Mouse (Mus musculus) 416B (cell line): ENCODE data around the gene Gm36864.
A peak's percentile ranks its signal among the peaks of the same experiment; 100 is the strongest.
"Not testable (repeated sequence)": the region's sequence is repeated elsewhere in the genome, so short reads cannot be mapped to it uniquely, and the experiment has no call there.

Experiments
- DNase-seq: peaks from one replicate; pipeline ENCODE4 v3.0.0; 2011; ENCODE audit warnings: low read depth

The Gm36864 gene

DNA sequence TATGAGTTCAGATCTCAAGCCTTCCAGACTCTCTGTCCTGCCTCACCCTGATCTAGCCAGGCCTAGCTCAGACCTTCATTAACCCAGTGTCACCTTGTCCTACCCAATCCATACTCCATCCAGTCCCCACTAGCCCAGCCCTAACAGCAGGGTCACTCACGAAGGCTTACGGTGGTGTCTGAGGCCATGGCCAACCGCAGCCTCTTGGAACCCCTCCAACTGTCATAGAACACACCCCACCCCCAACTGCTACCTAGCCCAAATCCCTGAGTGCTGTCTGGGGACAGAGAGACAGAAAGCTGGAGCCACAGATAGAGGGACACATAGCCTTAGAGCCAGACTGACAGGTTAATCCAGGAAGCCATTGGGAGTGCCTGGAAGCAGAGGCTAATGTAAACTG, at the start of gene Gm36864:
TSS of gene Gm36864 (plus strand) at position 269 of the 400 bp plus-strand sequence.
- DNase-seq = no peak

DNA sequence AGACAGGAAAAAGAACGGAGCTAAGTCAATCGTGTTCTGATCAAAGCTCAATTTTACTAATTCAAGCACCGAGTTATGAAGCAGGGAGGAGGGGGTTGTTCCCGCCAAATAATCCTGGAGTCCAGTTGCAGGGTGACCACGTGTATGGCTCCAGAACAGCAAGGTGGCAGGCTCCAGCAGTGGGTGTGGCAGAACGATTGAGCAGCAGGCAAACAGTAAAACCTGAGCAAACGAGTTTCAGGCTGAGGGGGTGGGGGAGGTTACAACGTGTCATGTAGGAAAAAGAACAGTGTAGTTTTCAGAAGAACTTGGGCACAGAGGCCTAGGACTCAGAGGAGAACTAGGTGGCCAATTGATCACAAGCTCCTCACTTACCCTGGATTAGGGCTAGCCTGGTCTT, 49.5 kb upstream of the Gm36864 start:
- not testable (repeated sequence) for DNase-seq

DNA sequence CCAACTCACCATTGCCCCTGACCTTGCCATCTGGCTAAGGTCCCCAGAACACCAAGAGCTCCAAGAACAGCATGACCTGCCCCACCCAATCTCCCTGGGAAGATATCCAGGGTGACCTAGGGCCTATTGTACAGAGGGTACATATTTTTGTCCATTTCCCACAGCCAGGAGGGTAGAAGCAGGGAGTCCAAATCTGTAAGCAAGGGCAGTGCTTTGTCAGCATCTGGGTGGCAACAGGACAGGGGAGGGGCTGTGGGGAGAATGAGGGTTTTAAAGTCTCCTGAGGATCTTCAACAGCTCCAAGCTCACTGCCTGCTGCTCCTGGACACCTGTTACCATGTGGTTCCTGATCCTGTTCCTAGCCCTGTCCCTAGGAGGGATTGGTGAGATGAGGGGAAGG, 48.0 kb upstream of the Gm36864 start, which contains the start of gene Klk1b24:
TSS of gene Klk1b24 (plus strand) at position 301 of the 400 bp plus-strand sequence.
- not testable (repeated sequence) for DNase-seq

DNA sequence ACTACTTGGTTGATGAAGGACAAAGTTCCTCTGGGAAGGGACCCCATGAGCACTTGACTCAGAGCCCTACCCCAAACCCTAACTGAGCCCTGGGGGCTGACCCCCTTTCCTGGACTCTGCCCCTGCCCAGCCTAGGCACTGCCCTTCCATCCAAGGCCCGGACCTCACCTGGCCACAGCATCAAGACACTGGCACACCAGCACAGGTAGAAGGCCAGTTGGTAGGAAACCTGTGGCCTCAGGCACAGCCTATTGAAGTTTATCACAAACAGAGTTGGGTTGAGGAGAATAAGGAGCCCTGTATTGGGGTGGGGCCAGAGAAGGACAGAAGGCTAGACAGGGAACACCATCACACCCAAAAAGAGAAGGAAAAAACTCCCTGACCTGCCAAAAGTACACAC, 42.5 kb upstream of the Gm36864 start:
- DNase-seq = not testable (repeated sequence)

DNA sequence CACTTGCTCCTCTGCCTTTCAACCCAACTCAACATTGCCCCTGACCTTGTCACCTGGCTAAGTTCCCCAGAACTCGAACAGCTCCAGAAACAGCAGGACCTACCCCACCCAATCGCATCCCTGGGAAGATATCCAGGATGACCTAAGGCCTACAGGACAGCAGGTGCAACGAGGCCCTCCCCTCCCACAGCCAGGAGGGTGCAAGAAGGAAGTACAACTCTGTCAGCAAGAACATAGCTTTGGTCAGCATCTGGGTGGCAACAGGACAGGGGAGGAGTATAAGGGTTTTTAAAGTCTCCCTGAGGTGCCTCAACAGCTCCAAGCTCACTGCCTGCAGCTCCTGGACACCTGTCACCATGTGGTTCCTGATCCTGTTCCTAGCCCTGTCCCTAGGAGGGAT, 38.1 kb upstream of the Gm36864 start, which contains the start of gene Klk1b3:
TSS of gene Klk1b3 (plus strand) at position 301 of the 400 bp plus-strand sequence.
- no peak for DNase-seq

DNA sequence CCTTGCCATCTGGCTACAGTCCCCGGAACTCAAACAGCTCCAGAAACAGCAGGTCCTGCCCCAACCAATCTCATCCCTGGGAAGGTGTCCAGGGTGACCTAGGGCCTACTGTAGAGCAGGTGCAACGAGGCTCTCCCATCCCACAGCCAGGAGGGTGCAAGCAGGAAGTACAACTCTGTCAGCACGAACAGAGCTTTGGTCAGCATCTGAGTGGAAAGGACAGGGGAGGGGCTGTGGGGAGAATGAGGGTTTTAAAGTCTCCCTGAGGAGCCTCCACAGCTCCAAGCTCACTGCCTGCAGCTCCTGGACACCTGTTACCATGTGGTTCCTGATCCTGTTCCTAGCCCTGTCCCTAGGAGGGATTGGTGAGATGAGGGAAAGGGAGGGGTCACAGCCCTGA, 28.8 kb upstream of the Gm36864 start, which contains the start of gene Klk1b4:
TSS of gene Klk1b4 (plus strand) at position 301 of the 400 bp plus-strand sequence.
- DNase-seq = not testable (repeated sequence)

DNA sequence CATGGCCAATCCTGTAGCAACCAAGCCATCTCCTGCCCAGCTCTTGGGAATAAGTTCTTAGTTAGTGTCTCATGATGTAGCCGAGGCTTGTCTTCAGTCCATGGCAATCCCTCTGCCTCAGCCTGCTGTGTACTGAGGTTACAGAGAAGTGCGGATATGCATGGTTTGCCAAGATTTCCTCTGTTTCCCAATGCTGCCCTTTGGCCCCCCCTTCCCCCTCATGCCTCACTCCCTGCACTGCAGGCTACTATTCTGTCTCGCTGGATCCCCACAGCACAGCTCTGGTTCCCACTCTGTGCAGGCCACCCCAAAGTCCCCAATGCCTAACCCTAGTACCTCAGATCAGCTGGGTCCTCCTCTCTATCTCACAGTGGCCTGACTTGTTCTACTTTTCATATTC, 27.7 kb upstream of the Gm36864 start:
- no peak for DNase-seq

DNA sequence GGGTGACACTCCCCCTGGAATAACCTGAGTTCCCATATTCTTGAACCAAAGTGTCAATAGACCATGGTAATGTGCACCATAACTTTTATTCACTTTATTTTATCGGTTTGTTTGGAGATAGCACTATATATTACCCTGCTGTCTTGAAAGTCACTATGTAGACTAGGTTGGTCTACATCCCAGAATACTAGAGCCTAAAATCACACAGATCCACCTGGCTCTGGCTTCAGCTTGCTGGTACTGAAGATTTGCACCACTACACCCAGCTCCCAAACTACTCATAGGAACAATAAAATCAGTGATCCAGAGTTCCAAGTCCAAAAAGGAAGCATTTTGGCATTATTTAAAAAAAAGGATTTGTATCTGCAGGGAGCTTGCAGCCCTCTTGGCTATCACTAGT, 20.3 kb upstream of the Gm36864 start, which contains the start of gene Klk1b5:
TSS of gene Klk1b5 (plus strand) at position 301 of the 400 bp plus-strand sequence.
- DNase-seq = no peak

DNA sequence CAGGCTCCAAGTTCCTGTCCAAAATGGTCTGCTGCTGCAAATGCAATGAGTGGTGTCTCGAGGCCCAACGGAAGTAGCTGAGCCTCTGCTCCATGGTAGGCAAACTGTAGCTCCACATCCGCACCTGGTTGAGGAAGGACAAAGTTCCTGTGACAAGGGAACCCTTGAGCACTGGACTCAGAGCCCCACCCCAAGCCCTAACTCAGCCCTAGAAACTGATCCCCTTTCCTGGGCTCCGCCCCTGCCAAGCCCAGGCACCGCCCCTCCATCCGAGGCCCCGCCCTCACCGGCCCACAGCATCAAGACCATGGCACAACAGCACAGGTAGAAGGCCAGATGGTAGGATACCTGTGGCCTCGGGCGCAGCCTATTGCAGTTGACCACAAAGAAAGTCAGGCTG, 14.4 kb upstream of the Gm36864 start:
- DNase-seq = not testable (repeated sequence)

DNA sequence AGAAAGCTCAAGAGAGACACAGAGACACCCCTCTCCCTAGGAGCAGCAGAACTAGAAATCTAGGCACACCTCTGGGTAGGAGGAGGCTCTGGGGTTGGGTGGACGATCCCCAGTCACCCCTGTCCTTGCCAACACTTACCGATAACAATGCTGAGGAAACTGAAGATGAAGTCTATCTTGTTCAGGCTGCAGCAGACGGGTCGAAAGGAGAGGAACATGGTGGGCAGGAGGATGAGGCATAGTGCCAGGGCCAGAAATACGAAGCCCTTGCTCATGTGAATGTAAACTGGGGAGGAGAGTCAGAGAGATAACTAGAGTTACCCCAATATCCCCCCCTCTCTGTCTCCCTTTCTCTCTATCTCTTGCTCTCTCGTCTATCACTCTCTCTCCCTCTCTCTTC, 13.6 kb upstream of the Gm36864 start:
- DNase-seq = not testable (repeated sequence)

DNA sequence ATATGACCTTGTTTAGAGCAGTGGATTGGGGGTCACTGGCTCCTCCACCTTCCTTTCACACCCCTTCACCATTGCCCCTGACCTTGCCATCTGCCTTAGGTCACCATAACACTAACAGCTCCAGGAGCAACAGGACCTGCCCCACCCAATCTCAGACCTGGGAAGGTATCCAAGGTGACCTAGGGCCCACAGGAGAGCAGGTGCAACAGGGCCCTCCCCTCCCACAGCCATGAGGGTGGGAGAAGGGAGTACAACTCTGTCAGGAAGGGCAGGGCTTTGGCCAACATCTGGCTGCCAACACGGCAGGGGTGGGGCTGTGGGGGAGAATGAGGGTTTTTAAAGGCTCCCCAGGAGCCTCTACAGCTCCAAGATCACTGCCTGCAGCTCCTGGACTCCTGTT, 10.9 kb upstream of the Gm36864 start, which contains the start of gene Klk1:
TSS of gene Klk1 (plus strand) at position 285 of the 400 bp plus-strand sequence.
- DNase-seq = no peak

DNA sequence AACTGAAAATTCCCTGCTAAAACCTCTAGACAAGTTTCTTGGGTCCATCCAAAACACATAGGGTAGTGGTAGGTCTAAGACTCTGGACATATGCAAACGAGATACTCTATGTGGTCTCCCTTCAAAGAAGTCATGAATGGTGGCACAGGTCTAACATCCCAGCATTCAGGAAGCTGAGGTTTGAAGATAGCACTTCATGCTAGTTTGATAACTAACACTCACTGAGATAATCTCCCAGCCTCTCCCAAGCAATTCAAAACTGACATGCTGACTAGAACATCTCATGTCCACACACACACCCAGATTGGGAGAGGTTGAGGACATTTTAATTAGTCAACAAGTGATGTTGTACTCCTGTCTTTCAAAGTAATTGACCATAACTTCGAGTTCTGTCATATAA, 3.9 kb downstream of the Gm36864 start:
- peak; percentile 25 for DNase-seq

DNA sequence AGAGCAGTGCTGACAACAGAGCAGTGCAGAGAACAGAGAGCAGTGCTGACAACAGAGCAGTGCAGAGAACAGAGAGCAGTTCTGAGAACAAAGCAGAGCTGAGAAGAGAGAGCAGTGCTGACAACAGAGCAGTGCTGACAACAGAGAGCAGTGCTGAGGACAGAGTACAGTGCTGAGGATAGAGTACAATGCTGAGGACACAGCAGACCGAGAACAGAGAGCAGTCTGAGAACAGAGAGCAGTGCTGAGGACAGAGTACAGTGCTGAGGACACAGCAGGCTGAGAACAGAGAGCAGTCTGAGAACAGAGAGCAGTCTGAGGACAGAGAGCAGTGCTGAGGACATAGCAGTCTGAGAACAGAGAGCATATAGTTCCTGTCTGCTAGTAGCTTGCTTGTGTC, 4.7 kb downstream of the Gm36864 start:
- DNase-seq = no peak

DNA sequence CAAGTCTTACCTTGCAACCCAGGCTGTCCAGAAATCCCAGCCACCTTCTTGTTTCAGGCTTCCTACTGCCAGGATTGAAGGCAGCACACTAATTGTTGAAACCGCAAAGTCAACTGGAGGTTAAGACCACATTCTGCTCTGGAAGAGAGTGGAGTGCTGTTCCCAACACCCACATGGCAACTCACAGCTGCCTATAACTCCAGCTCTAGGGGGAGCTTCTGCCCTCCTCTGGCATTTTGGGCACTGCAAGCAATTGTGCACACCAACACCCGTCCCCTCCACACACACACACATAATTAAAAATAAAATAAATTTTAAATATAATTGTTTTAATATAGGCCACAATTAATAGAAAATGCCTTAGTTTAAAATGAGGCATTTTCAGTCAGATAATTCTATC, 5.2 kb downstream of the Gm36864 start:
- DNase-seq = peak; percentile 11

DNA sequence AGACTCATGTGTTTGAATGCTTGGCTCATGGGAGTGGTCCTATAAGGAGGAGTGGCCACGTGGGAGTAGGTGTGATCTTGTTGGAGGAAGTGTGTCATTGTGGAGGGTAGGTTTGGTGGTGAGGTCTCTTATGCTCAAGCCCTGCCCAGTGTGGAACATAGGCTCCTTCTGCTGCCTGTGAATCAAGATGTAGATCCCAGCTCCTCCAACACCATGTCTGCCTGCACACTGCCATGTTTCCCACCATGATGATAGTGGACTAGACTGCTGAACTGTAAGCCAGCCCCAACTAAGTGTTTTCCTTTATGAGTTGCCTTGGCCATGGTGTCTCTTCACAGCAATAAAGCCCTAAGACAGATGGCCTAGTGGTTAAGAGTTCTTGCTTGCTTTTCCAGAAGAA, 8.1 kb downstream of the Gm36864 start:
- no peak for DNase-seq

DNA sequence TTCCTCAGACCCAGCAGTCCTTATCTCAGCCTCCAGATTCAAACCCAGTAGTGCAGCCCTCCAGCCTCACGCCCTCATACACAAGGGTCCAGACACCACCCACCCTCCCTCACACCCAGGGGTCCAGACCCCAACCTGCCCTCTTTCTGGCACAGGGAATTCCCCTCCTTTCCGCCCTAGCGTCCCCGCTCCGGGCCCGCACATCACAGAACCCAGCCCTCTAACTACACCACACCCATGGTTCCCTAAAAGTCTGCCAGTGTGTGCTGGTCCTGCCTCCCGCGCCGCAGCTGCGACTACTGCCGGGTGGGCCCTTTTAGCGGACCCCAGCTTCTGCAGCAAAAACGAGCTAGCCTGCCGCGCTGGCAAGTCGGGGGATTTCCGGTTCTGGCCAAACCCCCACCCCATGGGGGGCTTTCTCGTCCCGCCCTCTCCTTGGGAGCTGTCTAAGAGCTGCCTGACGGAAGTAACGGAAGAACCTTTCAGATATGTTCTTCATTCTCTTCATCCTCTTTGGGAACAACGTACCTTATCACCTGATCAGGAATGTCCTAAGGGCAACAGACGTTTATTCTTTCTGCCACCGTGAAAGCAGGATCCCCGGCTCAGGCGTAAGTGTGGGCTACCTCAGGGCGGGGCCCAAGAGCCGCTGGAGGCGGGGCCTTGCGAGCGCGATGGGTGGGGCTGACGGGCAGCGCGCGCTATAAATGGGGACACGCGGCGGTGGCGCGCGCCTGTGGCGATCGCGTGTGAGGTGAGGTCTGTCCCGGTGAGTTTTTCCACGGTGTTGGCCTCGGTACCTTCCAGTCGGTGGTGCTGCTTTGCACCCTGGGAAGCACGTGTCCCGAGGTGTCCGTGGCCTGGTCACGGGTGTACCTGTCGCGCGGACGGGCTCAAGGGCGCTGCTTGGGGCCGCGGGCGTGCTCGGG, 10.3 kb downstream of the Gm36864 start, which contains the start of the genes 1700028J19Rik and 2410002F23Rik:
TSS of gene 1700028J19Rik (minus strand) at position 641 of the 929 bp plus-strand sequence.
TSS of gene 2410002F23Rik (plus strand) at position 668 of the 929 bp plus-strand sequence.
- peak; percentile 92 for DNase-seq

DNA sequence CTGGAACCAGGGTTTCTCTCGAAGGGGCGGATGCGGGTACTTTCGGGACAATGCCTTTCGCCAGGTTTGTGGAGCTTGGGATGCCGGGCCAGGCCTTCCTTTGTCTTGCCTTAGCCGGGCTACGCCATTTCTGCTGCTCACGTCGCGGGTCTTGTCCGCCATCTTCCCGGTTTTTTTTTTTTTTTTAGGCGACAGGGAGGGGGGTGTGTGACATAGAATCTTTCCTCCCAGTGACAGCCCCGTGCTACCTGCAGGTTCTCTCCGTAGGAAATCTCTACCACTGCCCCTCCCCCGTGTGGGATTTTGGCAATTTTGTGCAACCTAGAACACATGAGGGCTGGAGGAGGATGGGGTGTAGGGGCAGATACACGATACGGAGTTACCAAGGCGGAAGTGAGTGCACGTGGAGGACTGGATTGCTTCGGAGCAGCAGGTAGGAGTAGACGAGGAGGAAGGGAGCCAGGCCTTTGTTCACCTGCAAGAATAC, 11.1 kb downstream of the Gm36864 start:
- peak; percentile 80 for DNase-seq

DNA sequence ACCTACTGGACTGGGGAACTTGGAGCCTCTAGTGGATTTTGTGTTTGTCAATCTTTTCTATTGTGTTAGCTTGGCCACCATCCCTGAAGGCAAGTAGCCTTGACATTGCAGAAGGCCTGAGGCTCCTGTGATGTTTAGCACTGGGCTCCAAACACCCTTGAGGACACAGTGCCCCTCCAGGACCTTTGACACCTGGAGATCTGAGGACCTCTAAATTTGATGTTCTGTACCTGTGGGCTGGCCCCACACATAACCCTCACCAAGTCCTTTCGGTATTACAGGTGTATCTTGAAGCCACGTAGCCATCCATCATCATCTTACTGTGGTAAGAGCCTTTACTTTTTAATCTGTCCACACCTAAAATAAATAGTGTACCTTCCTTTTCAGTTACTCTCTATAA, 12.0 kb downstream of the Gm36864 start:
- DNase-seq = no peak

DNA sequence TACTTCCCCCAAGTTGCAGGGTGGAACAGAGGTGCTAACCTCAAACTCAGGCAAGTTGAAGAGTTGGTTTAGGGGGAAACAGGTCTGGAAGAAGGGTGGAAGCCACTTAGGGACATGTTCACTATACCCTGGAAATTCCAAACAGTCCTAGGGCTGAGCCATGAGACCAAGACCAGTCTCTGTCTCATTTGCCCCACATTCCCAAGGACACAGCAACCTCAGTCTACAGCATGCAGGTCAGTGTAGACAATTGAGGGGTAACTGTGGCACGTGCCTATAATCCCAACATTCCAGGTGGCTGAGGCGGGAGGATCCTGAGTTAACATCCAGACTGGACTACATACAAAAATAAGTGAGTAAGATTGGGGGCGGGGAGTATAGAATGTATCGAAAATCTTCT, 13.3 kb downstream of the Gm36864 start:
- DNase-seq = no peak

DNA sequence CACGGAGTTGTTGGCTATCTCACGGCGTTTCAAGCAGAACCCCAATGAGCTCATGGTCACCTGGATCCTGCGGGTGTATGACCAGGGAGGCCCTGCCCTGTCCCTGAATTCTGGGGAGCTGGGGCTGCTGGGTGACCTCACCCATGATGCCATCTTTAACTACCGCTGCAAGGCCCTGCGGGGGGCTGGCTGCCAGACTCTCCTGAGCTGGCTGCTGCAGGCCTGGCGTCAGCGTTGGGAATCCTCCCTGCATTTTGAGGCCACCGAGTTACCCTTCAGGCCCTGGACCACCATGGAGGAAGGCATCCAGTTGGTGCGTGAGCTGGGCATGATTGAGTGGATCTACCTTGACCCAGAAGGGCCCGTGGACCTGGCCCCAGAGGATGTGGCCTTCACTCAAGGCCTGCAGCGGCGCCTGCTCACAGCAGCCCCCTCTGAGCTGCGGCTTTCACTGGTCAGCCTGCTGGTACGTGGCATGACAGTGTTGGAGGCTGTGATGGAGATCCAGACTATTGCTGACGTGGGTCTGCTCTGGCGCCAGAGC, 14.8 kb downstream of the Gm36864 start:
- DNase-seq = not testable (repeated sequence)

DNA sequence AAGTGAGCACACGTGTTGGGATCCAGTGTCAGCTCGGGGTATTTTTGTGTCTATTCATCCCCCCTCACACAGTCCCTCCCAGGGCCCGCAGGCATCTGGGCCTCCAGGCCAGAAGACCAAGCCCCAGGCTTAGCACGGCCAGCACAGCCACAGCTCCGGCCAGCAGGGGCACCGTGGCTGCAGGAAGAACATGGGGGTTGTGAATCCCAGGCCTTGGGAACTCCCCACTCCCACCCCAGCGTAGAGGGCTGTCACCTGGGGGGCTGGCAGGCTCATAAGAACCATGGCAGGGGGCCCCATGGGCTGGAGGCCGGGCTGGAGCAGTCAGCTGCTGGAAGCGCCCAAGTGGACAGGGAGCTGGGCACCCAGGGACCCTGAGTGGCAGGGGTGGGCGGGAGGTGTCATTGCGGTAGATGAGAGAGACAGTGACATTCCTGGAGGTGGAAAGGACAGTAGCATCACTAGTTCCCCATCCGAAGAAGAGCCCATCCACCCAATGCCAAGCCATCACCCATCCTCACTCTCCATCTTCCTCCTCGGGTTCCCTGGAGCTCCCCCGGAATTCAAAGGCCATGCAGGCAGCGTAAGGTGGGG, 17.1 kb downstream of the Gm36864 start:
- DNase-seq = no peak

DNA sequence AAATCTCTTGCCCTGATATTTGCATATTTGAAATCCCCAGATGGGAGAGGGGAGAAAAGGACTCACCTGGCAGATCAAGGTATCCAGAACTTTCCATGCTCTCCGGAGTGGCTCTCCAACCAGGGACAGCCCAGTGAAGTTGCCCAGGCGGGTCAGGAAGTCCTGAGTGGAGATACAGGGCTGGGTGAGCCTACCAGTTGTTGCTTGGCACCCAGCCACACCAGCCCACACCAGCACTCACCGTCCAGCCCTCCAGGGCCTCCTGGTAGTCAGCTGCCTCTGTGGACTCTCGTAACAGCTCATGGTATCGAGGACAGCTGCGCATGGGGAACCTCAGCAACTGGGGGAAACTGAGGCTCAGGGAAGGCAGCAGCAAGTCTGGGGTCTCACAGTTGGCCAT, 19.0 kb downstream of the Gm36864 start:
- DNase-seq = no peak
